Mouse (Mus musculus) ZHBTc4 (cell line): ENCODE results near the gene Tdo2.

ENCODE experiments used
- DNase-seq: peaks from one replicate; pipeline ENCODE4 v3.0.0-alpha.2; 2011; ENCODE audit warnings: low read depth, low spot score

The Tdo2 gene

GRCm38 (mm10) chr3:81976102-81976501 lies at the start of gene Tdo2:
Gene Tdo2, minus strand, starts transcription at chr3:81976202.
- no peak for DNase-seq

- no peak for DNase-seq
Observed at GRCm38 (mm10) chr3:82023065-82023464, 47.1 kb upstream of the Tdo2 start.

GRCm38 (mm10) chr3:82022421-82022920 lies 46.5 kb upstream of the Tdo2 start:
- no peak for DNase-seq

- DNase-seq = no peak
Observed at GRCm38 (mm10) chr3:82014148-82014703, 38.2 kb upstream of the Tdo2 start.

- no peak for DNase-seq
Observed at GRCm38 (mm10) chr3:82007002-82007401, 31.0 kb upstream of the Tdo2 start.

GRCm38 (mm10) chr3:81995988-81996387 lies 20.0 kb upstream of the Tdo2 start:
- peak; percentile 18 for DNase-seq

- no peak for DNase-seq
Observed at GRCm38 (mm10) chr3:81995371-81995770, 19.4 kb upstream of the Tdo2 start.

- no peak for DNase-seq
Observed at GRCm38 (mm10) chr3:81990531-81990930, 14.5 kb upstream of the Tdo2 start.

- DNase-seq = peak; percentile 6
Observed at GRCm38 (mm10) chr3:81989692-81990141, 13.7 kb upstream of the Tdo2 start.

GRCm38 (mm10) chr3:81987628-81988027 lies 11.6 kb upstream of the Tdo2 start:
- no peak for DNase-seq

- no peak for DNase-seq
Observed at GRCm38 (mm10) chr3:81986103-81986502, 10.1 kb upstream of the Tdo2 start.

- no peak for DNase-seq
Observed at GRCm38 (mm10) chr3:81985100-81985499, 9.1 kb upstream of the Tdo2 start.

GRCm38 (mm10) chr3:81983120-81983895 lies 7.3 kb upstream of the Tdo2 start:
- DNase-seq = no peak

GRCm38 (mm10) chr3:81981990-81982389 lies 6.0 kb upstream of the Tdo2 start, which contains the start of gene Asic5:
Gene Asic5, plus strand, starts transcription at chr3:81982290.
- DNase-seq = no peak

GRCm38 (mm10) chr3:81981576-81981975 lies 5.6 kb upstream of the Tdo2 start:
- DNase-seq = no peak

- DNase-seq = peak; percentile 6
Observed at GRCm38 (mm10) chr3:81975607-81976006, 395 bp downstream of the Tdo2 start.

- no peak for DNase-seq
Observed at GRCm38 (mm10) chr3:81964596-81964995, 11.4 kb downstream of the Tdo2 start.

- no peak for DNase-seq
Observed at GRCm38 (mm10) chr3:81963768-81964167, 12.2 kb downstream of the Tdo2 start.

GRCm38 (mm10) chr3:81961336-81961735 lies 14.7 kb downstream of the Tdo2 start:
- no peak for DNase-seq

- no peak for DNase-seq
Observed at GRCm38 (mm10) chr3:81957484-81957883, 18.5 kb downstream of the Tdo2 start.

GRCm38 (mm10) chr3:81951785-81952184 lies 24.2 kb downstream of the Tdo2 start:
- no peak for DNase-seq

GRCm38 (mm10) chr3:81949048-81949447 lies 27.0 kb downstream of the Tdo2 start:
- DNase-seq = no peak

GRCm38 (mm10) chr3:81944851-81945393 lies 31.1 kb downstream of the Tdo2 start:
- no peak for DNase-seq
